Mouse (Mus musculus) liver, adult (tissue): ENCODE measurements at regions not wholly inside any gene's neighbourhood (a gene's known extent, or its start where the extent isn't known, plus 50 kb on each side); places are given as distances from the start of the nearest gene placed in this dataset.

Source experiments
- GATA4 ChIP-seq: IDR thresholded peaks from 2 replicates; pipeline ENCODE4 v1.6.1; 2014; ENCODE audit warnings: mild to moderate bottlenecking, low read length; ENCODE audit not compliant: insufficient replicate concordance

GRCm38 (mm10) chr10:117925186-117925585 is 79.4 kb upstream of the Rap1b start:
- no peak for TF ChIP-seq GATA4

- no peak for TF ChIP-seq GATA4
Measured at GRCm38 (mm10) chr10:117925611-117926555, 80.0 kb upstream of the Rap1b start.

GRCm38 (mm10) chr10:117928998-117929397 is 83.2 kb upstream of the Rap1b start:
- no peak for TF ChIP-seq GATA4

- no peak for TF ChIP-seq GATA4
Measured at GRCm38 (mm10) chr10:117934797-117935196, 89.0 kb upstream of the Rap1b start.

GRCm38 (mm10) chr10:117938717-117939116 is 92.9 kb upstream of the Rap1b start:
- TF ChIP-seq GATA4: peak; percentile 41; the same call in 1 of the 2 replicates

GRCm38 (mm10) chr10:117940441-117941265 is 94.8 kb upstream of the Rap1b start:
- no peak for TF ChIP-seq GATA4

GRCm38 (mm10) chr10:117941266-117941651 is 95.4 kb upstream of the Rap1b start:
- TF ChIP-seq GATA4: no peak

GRCm38 (mm10) chr10:117943702-117944307 is 98.0 kb upstream of the Rap1b start:
- no peak for TF ChIP-seq GATA4

- no peak for TF ChIP-seq GATA4
Measured at GRCm38 (mm10) chr10:117947191-117947590, 101.4 kb upstream of the Rap1b start.

- TF ChIP-seq GATA4: no peak
Measured at GRCm38 (mm10) chr10:117947911-117948310, 102.1 kb upstream of the Rap1b start.

GRCm38 (mm10) chr10:117952116-117953025 is 106.5 kb upstream of the Rap1b start:
- TF ChIP-seq GATA4: no peak

GRCm38 (mm10) chr10:117953026-117953711 is 107.3 kb upstream of the Rap1b start:
- TF ChIP-seq GATA4: no peak

GRCm38 (mm10) chr10:117956174-117956950 is 110.5 kb upstream of the Rap1b start:
- no peak for TF ChIP-seq GATA4
